Mouse (Mus musculus) layer of hippocampus, adult 11-12 months (tissue): ENCODE measurements around the gene Med26.

Experiments
- DNase-seq: peaks from one replicate; pipeline ENCODE4 v3.0.0; 2022; ENCODE audit warnings: low spot score

Med26 gene

DNA sequence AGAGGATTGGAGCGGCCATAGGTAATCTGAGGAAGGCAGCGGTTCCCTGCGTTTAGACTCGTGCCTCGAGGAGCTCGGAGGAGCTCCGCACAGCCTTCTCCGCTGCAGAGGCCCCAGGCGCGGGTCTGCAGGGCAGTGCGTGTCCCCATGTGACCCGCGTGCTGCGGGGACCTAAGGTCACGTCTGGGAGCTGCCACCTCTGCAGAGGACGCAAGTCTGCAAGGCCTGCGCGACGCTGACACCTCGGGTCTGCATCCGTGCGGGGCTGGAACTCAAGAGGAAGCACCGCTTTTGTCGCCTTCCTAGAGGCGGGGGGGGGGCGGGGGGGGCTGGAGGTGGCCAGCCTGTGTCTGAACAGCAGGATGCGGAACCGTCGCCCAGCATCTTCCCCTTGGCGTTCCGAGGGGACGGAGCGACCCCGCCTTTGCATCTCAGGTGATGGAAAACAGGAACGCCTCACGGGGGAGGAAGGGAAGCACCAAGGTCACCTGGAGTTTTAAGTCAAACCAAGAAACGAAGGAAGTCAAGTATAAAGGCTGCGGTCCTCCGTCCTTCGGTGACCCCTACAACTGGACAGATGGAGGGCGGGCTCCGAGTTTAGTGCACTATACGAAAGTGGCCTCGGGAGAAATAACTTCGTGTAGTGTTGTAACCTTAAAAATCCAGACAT is 709 bp upstream of the Med26 start:
- DNase-seq, result peak; percentile 19

DNA sequence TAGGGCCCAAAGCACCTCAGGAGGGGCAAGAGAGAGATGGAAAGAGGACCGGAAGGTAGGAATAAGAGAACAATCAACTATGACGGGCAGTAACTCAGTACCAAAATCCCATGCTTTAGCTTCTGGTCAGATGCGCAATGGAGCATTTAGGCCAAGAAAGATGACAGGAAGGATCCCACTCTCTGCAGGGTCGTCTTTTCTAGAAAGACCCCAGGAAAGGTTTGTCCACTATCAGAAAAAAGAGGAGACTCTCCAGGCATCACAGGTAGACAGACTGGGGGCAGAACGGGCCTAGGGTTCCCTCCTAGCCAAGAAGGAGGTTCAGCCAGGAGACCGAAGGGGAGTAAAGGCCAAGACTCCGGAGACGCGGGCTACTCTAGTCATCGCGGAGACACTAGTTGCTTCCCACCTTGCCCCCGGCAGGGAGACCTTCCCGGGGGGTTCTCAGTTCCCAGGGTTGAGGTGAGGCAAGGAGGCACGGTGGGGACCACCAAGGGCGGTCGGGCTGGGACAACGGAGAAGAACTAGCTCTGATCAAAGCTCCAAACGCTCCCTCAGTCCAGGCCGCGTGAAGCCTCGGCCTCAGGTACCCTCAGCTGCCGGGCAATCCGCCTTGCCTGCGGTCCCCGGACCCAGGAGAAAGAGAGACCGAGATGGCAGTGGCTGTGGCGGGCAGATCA is 808 bp downstream of the Med26 start:
- DNase-seq, result no peak

DNA sequence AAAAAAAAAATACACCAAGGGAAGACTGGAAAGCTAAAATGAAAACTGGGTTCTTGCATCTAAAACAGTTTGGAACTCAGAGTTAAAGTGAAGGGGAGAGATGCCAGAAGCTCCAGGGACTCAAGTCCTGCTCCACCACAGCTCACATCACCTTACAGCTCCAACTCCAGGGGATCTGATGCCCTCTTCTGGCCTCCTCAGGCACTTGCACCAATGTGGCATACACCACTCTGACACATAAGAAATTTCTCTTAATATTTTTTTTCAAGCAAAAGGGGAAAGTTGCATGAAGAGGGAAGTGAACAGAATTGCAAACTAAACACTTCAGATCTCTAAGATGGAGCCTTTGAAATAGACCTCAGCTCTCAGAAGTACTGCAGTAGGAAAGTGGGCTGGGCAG is 8.8 kb downstream of the Med26 start:
- DNase-seq, result no peak

DNA sequence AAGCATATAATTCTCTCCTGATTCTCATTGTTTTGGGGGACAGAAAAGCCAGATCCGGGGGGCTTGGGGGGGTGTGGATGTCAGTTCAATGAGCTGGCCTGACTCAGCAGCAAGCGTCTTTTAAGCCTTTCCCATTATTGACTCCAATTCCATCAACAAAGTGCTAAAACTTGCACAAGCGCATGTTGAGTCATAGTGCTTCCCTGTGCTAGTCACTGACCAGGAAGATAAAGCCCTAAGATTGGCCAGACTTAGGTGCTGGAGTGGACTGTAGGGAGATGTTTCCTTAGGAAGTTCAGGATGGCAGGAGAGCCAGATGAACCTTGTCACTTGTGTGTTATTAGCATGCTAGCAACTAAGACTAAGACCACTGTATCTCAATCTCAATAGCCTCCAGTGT is 13.2 kb downstream of the Med26 start:
- DNase-seq, result no peak

DNA sequence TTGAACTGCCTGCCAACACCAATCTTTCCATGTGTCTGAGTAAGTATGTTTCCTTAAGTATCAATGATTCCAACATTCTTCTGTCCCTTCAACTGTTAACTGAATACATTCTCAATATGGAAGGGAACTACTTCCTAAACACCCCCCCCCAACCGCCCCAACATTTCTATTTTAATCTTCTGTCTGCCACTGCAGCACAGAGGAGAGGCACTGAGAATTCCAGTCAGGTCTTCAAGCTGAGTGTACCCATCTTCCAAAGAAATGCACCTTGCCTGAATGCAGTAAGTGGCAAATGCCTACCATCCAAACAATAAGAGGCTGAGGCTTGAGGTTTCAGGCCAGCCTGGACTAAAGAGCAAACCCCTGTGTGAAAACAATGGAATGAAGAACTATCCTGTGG is 16.0 kb downstream of the Med26 start:
- no peak for DNase-seq

DNA sequence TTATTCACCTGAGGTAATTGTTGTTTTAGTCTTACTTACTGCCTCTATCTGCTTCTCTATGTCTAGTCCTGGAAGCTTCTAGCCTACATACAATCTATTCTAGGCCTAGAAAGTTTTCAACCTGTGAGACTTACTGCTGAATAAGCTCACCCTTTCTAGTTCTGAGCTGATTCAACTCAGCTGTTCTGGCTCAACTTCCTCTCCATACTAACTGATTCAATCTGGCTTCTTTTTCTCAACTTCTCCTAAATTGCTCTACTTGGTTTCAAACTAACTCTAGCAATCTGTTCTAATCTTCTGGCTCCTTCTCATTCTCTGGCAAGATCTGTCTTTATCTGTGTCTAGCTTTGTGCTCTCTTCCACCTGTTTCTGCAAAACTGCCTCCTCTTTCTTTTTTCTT is 26.2 kb downstream of the Med26 start:
- no peak for DNase-seq

DNA sequence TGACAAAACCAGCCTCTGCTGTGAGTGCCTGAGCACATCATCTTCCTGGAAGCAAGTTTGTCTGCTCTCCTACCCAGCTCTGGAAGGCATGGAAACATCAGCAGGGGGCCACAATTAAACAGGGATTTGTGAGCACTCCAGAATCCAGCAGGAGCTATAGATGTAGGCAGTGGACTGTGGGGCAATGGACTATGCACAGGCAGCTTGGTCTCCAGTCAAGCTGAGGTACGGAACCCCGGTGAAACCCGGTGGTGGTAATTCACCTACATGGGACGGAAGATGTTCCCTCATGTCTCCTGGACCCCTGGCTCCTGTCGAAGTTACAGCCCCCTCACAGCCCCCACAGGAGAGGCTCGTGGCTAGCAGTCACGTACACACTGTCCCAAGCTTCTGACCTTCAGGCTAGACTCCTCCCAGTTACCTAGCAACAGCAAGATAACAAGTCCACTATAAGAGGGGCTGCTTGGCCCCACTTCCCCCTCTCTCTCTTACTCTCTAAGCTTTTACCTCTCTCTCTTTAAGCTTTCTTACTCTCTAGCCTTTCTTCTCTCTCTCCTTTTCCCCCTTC is 30.6 kb downstream of the Med26 start:
- DNase-seq, result no peak

DNA sequence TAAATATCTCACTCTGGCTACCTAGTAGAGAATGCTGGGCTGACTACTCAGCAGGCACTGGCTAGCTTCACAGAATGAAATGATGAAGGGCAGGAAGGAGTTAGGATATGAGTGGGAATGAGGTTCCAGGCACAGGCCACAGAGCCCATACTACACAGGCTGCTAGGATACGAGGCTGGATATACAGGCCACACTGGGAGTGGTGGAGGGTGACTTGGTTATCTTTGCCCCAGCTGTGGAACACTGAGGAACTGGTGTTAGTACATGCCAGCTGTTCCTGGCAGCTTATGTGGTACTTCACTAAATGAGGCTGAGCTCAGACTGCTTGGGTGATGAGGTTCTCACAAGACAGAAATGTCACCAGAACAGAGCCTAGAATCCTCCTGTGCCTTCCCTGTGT is 34.9 kb downstream of the Med26 start:
- no peak for DNase-seq

DNA sequence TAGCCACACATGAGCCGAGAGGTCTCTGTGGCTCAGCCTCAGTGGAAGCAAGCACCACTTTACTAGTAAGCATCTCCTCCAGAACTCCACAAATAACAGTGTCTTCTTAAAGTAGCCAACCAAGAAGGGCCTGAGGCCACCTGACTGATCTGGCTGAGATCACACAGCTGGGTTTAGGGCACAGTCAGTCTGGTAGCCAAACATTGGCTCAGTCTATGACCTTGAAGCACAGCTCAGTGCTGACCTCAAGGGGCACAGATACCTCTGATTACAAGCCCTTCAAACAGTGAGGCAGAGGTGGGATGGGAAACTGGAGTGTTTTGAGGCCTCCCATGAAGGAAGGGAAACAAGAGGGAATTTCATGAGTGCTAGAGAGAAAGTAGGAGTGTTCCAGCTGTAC is 35.4 kb downstream of the Med26 start:
- DNase-seq, result no peak

DNA sequence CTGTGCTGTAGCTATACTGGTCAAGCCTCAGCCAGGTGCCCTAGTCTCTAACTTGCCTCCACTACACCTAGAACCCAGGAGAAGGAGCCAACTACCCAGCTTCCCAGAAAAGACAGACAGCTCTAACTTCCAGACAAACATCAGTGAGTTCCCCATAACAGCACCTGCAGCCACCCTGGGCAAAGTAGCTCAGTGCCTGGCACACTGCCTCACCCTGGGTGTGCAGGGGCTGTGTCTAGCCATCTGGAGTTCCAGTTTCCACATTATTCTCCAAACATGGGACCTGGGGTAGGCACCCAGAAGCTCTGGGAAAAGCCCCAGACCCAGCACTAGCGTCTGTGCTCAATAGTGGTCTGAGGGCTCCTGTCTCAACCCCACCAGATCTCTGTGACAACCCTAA is 40.6 kb downstream of the Med26 start:
- no peak for DNase-seq

DNA sequence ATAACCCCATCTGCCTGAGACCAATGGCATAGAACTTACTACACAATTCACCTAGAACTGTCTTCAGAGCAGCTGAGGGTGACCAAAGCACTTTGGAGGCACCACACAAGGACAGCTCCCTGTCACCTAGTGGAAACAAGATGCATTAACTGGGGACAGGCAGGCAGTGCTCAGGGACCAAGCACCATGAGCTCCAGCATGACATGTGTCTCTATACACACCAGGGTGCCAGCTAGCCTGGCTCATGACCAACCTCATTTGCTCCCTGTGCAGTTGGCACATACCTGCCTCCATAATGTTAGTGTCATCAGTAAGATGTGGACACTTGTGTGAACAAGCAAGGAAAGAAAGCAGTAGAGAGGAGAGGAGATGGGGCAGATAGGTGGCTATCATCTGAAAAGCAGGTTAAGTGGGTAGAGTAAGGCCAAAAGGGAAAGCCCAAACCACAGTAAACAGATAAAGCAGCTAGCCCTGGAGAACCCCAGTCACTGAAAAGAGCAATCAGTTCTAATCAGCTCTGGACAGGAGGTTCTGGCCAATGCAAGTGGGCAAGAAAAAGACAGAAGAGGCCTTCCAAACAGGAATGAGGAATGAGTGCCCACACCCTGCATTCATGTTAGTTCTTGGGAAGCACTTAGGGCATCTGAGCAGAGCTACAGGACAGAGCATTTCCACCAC is 43.3 kb downstream of the Med26 start:
- DNase-seq, result no peak

DNA sequence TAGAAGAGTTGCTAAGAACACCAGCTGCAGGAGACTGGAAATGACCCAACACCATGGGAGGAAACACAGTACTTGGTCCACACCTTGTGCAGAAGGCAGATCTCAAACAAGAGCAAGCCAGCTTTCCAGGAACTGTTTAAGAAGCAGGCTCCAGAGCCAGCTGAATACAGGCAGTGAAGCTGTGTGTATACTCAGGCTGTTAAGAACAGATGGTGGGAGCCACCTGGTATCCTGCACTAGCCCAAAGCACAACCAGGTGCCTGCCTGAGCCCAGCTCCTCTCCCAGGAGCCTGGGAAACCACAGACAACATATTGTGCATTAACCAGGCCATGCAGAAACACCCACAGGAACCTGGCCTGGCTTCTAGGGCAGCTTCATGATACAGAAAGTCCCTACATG is 43.9 kb downstream of the Med26 start:
- peak; percentile 62 for DNase-seq

DNA sequence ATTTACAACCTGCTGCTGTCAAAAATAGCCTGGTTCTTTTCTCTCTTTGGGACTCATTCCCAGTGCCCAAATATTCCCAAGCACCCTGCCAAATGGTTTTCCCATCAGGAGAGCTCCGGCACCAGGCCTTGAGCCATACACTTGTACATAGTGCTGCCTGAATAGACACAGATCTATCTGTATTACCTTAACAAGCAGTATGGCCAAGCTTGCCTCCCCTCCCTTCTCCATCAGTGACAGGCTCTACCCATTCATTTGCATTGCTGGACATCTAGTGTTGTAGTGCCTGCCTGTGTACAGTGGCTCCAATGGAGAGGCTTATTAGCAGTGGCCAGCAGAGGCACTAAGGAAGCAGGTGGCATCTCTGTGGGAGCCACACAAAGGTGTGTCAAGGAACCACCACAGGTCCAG is 47.5 kb downstream of the Med26 start:
- no peak for DNase-seq

DNA sequence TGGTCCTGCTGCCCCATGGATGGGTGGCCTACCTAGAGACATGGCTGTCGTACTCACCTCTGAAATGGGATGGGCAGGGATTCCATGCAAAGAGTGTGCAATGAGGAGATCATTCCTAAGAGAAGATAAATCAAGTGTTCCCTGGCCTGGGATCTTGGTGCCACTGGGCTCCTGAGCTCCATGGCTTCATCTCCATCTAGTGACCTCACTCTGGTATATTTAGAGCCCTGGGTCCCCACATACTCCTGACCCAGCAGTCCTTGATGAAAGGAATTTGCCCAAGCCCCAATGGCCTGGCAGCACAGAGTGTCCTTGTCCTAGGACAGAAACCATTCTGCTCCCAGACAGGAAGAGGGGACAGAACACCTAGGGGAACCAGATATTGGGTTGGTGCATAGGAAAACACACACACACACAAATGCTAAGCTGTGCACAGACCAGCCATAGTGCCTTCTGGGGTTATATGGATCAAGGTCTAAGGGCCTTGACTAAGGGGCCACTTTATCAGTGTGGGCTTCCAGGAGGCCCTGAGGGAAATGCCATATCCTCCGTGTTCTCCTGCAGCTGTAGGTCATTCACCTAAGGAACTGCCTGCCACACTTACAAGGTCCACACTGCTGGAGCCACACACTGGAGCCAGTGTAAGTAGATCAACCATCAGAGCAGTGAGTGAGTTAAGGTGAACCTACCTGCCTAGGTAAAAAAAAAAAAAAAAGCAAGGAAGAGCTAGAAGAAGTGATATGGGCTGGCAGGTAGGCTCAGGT is 48.4 kb downstream of the Med26 start:
- DNase-seq, result no peak

DNA sequence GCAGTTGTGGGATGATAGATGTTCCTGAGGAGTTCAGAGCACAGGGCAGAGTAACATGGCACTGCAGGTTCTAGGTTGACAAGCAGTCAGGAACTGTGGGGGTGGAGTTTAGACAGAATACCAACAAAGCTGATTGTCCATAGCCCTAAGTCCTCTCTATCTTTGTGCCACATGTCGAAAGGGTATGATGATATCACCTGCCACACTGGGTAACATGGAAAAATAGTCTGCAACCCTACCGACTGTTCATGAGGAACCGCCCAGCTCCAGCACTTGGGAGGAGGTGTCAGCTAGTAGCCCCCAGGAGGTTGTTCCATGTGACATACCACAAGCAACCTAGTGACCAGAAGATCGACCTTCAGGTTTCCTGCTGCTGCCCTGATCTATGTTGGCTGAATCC is 49.5 kb downstream of the Med26 start:
- no peak for DNase-seq

DNA sequence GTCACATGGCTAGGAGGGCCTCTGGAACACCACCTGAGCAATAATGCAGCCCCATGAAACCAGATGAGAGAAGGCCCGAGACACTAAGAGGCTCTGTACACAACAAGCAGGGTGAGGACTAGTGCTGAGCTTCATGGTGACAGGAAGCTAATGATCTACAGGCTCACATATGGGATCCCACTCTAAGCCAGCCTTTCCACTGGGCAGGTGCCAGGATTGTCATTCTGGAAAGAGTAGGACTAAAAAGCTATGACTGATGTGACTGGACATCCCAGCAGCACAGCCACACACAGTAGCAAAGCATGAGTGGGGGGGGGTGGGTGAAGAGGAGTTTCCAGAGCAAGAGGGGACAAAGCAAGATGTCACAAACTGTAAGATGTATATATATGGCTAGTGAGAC is 50.2 kb downstream of the Med26 start:
- no peak for DNase-seq

DNA sequence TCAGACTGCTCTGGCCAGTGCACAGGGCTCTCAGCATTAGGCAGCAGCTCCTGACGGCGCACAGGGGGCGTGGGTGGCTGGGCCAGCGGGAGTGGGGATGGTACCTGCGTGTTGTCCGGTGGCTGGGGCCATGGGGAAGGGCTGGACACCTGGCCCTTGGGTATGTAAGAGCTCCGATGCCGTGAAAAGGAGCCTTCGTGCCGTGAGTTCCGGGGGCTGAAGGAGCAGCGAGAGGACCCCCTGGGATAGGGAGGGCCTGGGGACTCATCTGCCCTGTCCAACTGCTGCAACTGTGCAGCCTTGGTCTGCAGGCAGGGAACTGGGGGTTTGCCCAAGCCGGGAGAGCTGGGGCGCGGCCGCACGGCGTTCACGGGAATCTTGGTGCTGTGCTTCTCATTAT is 51.9 kb downstream of the Med26 start:
- DNase-seq, result no peak

DNA sequence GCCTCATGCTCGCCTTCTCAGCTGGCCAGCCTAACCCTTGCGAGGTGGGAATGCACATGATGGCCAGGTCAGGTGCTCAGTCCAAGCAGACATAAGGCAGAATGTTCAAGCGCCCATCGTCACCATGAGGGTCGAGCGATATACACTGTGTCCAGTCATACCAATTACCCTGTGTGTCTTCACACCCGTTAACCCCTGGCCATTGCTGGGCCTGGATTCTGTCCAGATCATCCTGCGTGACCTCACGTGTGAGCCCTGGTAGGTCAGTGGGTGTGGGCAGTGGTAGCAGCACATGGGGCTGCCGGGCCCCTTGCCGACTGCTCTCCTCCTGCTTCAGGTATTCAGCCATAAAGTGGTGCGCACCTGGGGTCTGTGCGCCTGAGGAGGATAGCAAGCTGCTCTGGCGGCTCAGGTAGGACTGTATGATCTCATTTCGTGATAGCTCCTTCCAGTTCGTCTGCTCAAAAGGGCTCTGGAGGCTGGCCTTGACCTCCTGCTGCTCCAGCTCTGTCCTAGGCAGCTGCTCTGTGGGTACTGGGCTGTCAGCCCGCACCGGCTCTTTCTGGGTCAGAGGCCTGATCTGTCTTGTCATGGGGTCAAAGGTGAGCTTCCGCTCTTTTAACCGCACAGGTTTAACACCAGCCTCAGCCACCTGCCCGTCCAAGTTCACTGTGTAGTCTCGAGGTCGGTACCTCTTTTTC is 52.5 kb downstream of the Med26 start:
- DNase-seq, result no peak

DNA sequence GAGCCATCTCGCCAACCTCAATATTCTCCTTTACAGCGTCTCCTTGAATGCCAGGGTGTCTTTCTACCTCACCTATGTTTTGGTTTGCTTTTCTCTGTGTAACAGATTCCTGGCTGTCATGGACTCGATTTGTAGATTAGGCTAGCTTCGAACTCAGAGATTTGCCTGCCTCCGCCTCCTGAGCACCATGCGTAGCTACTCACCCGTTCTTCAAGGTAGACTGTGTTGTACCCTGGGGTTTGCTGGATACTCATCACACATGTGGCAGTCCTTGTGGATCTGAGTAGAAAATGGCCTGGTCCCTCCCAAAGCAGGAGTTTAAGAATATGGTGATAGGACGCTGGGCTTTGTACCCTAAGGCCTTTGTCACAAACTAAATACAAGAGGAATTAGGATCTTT is 54.7 kb downstream of the Med26 start:
- no peak for DNase-seq

DNA sequence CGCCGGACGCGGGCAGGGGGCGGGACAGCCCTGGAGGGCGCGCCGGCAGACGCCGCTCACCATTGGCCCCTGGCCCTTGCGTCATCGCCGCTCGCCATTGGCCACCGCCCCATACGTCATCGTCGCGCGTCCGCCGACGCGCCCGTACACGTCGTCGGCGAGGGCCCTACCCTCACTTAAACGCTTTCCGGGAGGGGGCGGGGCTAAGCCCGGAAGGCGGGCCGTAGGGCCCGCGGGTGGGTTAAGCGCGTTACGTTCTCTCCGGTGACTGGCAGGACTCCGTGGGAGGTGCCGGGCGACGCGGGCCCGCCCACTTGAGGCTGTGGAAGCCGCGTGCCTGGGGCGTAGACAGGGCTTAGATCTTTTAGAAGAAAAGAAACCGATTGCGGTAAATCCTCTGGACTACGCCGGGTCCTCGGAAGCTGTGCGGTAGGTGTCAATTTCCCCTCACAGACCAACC is 55.4 kb downstream of the Med26 start:
- peak; percentile 99 for DNase-seq

DNA sequence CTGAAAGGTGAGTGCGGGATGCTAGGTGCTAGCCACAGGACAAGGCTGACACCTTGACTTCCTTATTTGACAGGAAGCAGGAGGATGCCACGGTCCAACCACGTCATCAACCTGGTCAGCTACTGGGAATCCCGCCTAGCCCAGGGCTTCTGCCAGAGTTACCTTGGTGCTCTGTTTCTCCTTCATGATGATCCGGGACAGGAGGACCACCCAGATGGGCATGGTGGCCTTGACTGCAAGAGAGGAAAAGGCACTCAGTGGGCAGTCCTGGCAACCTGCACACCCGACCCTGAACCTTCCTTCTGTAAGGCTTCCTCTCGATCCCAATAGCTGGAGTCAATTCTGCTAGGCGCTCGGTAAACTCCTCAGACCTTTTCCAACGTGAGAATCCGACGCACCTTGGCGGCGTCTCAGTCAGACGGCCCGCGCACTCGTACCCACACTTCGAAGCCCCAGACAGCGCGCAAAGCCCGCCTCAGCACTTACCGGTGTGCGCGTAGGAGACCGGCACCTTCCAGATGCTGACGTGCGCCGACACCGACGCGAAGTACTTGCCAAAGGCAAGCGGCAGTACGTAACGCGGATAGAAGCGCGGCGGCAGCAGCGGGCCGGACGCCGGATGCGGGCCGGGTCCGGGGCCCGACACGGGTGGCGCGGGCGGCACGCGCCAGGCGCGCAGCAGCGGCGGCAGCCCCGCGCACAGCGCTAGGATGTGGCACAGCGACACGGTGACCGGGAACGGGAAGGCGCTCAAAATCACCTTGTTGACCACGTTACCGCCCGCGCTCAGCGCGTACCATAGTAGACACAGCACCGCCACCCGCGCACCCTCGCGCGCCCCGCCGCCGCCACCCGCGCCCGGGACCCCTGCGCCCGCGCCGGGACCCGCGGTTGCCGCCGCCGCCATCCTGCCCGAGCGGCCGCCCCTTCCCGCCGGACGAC is 56.1 kb downstream of the Med26 start, which contains the start of gene Slc35e1:
TSS of gene Slc35e1 (minus strand) at position 935 of the 942 bp plus-strand sequence.
- DNase-seq, result no peak
